Mouse (Mus musculus) heart, postnatal 0 days (tissue): Measurements from ENCODE around the gene Gm11127.
"Not testable (repeated sequence)": the region's sequence is repeated elsewhere in the genome, so short reads cannot be mapped to it uniquely, and the experiment has no call there.

ENCODE experiments used
- CTCF ChIP-seq: IDR thresholded peaks from 2 replicates; pipeline ENCODE4 v1.5.1; 2016; ENCODE audit warnings: antibody characterized with exemption, control low read depth, low read depth
- EP300 ChIP-seq: IDR thresholded peaks from 2 replicates; pipeline ENCODE4 v1.6.1; 2016; ENCODE audit warnings: antibody characterized with exemption, low read depth

- TF ChIP-seq CTCF, EP300: not testable (repeated sequence)
These were observed 17.6 kb downstream of the Gm11127 start for GRCm38 (mm10) chr17:36040604-36041003.
